Comparison of ENCODE assay signal across 8 mouse cellular contexts in genomic region chr17:12317607-12317953, GRCm38 (mm10). TPM values are rescaled to one million over a fixed set of nuclear protein-coding genes. Genes with fewer than 3 reads are reported as not detected.
DNase-seq lines count a peak whose midpoint lies in the region; ATAC-seq and TF ChIP-seq lines count a peak whose summit lies in the region.
"Had no signal": no experiment of that assay in that cellular context is flagged by ENCODE, and none has a peak within 500 bp of the region (broad histone marks: within the 10 kb centered on the region; RNA-seq: fewer than 3 reads in every experiment).

No protein-coding gene starts in this region.

- peaks cover 8% of the 10 kb centered on the region; the same call in 1 of the 2 replicates for H3K4me1 ChIP-seq in liver, adult 2 months (ENCODE audit: control insufficient read depth, insufficient read depth, low read length)
- H3K4me1 ChIP-seq in embryonic fibroblast, embryonic 13.5 days (ENCODE audit: control insufficient read depth, insufficient read depth, low read length): 0 out of 2 replicates have a peak, but pooled peaks cover 3% of the 10 kb centered on the region
- H3K4me1 ChIP-seq in limb, embryonic 10.5 days: peaks cover 21% of the 10 kb centered on the region
- peaks cover 40% of the 10 kb centered on the region for H3K4me1 ChIP-seq in neural tube, embryonic 15.5 days

- no peak for DNase-seq in liver, adult 2 months (ENCODE audit: extremely low read depth, low read depth, low spot score)
- no peak for DNase-seq in liver
- no peak for DNase-seq in limb, embryonic 10.5 days (ENCODE audit: low spot score)
- DNase-seq in frontal cortex, adult 2 months (ENCODE audit: extremely low spot score in 1 of 2, low spot score in 1 of 2): no peak
- no peak for DNase-seq in adipocyte (ENCODE audit: low spot score)
- DNase-seq: right cerebral cortex, postnatal 25 days had no signal

- H3K9me3 ChIP-seq in limb, embryonic 10.5 days (replicated peaks): no peaks in the 10 kb centered on the region
- H3K9me3 ChIP-seq in neural tube, embryonic 15.5 days (replicated peaks): no peaks in the 10 kb centered on the region

- ATAC-seq in neural tube, embryonic 15.5 days (ENCODE audit: low FRiP score): no peak

- peak overlapping the region; percentile 63 for H3K4me2 ChIP-seq in neural tube, embryonic 15.5 days

- no peak for TF ChIP-seq CTCF in liver, adult 2 months (IDR thresholded peaks at IDR 0.05; ENCODE audit: low read depth, low read length)
- no peak for TF ChIP-seq CTCF in embryonic fibroblast, embryonic 13.5 days (IDR thresholded peaks at IDR 0.05; ENCODE audit: borderline replicate concordance, insufficient read depth, low read length)

- 31% methylated on average over 7 of the region's 7 CpGs for WGBS in liver, adult 2 months
- 5% methylated on average over 7 of the region's 7 CpGs for WGBS in limb, embryonic 10.5 days
- WGBS in neural tube, embryonic 15.5 days: 1% methylated on average over 7 of the region's 7 CpGs

- peak overlapping the region; percentile 89 for H3K9ac ChIP-seq in liver, adult 2 months (ENCODE audit: low read depth, low read length)
- peak overlapping the region; percentile 99 for H3K9ac ChIP-seq in neural tube, embryonic 15.5 days (replicated peaks)

- H3K27ac ChIP-seq in liver, adult 2 months (replicated peaks; ENCODE audit: insufficient read depth, low read depth, low read length): no peak overlapping the region
- H3K27ac ChIP-seq in embryonic fibroblast, embryonic 13.5 days (ENCODE audit: insufficient read depth, low read length): peak overlapping the region; percentile 14; the same call in 1 of the 2 replicates
- H3K27ac ChIP-seq in limb, embryonic 10.5 days: peak overlapping the region; percentile 99
- H3K27ac ChIP-seq in neural tube, embryonic 15.5 days (replicated peaks): peak overlapping the region; percentile 99

- no peaks in the 10 kb centered on the region for H3K36me3 ChIP-seq in liver, adult 2 months (ENCODE audit: control insufficient read depth, insufficient read depth, low read length)
- H3K36me3 ChIP-seq in limb, embryonic 10.5 days: no peaks in the 10 kb centered on the region
- H3K36me3 ChIP-seq in neural tube, embryonic 15.5 days: no peaks in the 10 kb centered on the region

- no peak for TF ChIP-seq POLR2A in liver, adult 2 months (IDR thresholded peaks at IDR 0.05; ENCODE audit: extremely low read depth, insufficient read depth, low read length)
- TF ChIP-seq POLR2A in embryonic fibroblast, embryonic 13.5 days (IDR thresholded peaks at IDR 0.05; ENCODE audit: low read depth, low read length): no peak

- H3K27me3 ChIP-seq in liver, adult 2 months (ENCODE audit: control insufficient read depth, insufficient read depth, low read length): no peaks in the 10 kb centered on the region
- no peaks in the 10 kb centered on the region for H3K27me3 ChIP-seq in limb, embryonic 10.5 days (ENCODE audit: low read depth, poor library complexity, severe bottlenecking)
- no peaks in the 10 kb centered on the region for H3K27me3 ChIP-seq in neural tube, embryonic 15.5 days (replicated peaks)

- H3K79me2 ChIP-seq in liver, adult 2 months (ENCODE audit: control insufficient read depth, insufficient read depth, low read length): peaks cover 21% of the 10 kb centered on the region; the same call in 1 of the 2 replicates

- peak overlapping the region; percentile 82 for H3K4me3 ChIP-seq in liver, adult 2 months (ENCODE audit: insufficient read depth, low read depth, low read length)
- peak overlapping the region; percentile 74 for H3K4me3 ChIP-seq in embryonic fibroblast, embryonic 13.5 days (ENCODE audit: insufficient read depth, low read length)
- H3K4me3 ChIP-seq in limb, embryonic 10.5 days: peak overlapping the region; percentile 99
- H3K4me3 ChIP-seq in neural tube, embryonic 15.5 days (replicated peaks): peak overlapping the region; percentile 97

RNA-seq across cellular contexts. Expression of gene Map3k4, which starts 1.0 kb away (rescaled TPM):
- 19.2 and 26.5 TPM in 2 replicates for total RNA-seq in liver, adult 2 months (2014; rRNA removed)
- 9.3 and 10.7 TPM in 2 replicates for polyA plus RNA-seq in liver, adult 2 months (2012; rRNA removed)
- 13.9 and 14.8 TPM in 2 replicates for polyA plus RNA-seq in embryonic fibroblast, embryonic 13.5 days (2011; ENCODE audit: insufficient read length, low read depth, missing spikeins)
- 47.8 and 49.9 TPM in 2 replicates for polyA plus RNA-seq in limb, embryonic 10.5 days (2016; fragmentation: Nextera tagmentation; extraction: Ambion mirVana)
- polyA plus RNA-seq in neural tube, embryonic 15.5 days (2015; fragmentation: Nextera tagmentation; extraction: Ambion mirVana): 36.4 and 37.1 TPM in 2 replicates
- polyA plus RNA-seq in frontal cortex, adult 2 months (2012; rRNA removed): 25.7 and 29.0 TPM in 2 replicates
